Mouse (Mus musculus): ENCODE data around the gene Aagab.

- TF ChIP-seq CTCF (conservative IDR thresholded peaks at IDR 0.05; ENCODE audit: low read length) (no peak), NANOG (IDR thresholded peaks at IDR 0.05; ENCODE audit: borderline replicate concordance, low read length) (no peak), POU5F1 (IDR thresholded peaks at IDR 0.05; ENCODE audit: borderline replicate concordance, low read length) (no peak)
Observed at GRCm38 (mm10) chr9:63580046-63580445, 22.4 kb upstream of the Aagab start.

Data from E14TG2a.4 (cell line).